Mouse (Mus musculus): Measurements from ENCODE around the gene Crat. TPM values are rescaled to one million over a fixed set of nuclear protein-coding genes. Genes with fewer than 3 reads are reported as not detected.

The Crat gene
- polyA plus RNA-seq, 1 experiment from 2014 or later = 25.9 TPM

GRCm38 (mm10) chr2:30356266-30356665 lies 59.3 kb downstream of the Crat start:
- WGBS = 35% methylated on average over 4 of the region's 4 CpGs

DNA sequence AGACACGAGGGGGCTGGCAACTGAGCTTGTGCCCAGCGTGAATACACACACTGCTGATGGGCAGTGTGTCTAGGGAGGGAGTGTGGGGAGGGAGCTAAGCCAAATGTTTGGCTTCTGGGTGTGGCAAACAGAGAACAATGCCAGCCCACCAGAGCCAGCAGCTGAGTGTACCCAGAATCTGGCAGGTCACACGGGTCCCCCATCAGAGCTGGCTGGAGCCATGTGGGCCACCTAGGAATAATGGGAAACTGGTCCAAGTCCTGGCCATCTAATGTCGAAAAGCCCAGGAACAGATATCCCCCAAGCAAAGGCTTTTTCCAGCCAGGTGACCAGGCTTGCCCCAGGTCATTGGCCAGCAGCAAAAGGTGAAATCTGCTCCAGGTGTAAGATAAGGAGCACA lies 59.8 kb downstream of the Crat start:
- Histone ChIP-seq H3K4me3 (ENCODE audit: low read length) (no peak overlapping the region), H3K4me1 (ENCODE audit: control insufficient read depth, insufficient read depth, low read length) (peaks cover 32% of the 10 kb centered on the region), H3K9me3 (ENCODE audit: control insufficient read depth, low read length) (no peaks in the 10 kb centered on the region), H3K4me2 (ENCODE audit: low read depth, low read length) (no peak overlapping the region), H3K27ac (ENCODE audit: low read length) (no peak overlapping the region), H3K27me3 (replicated peaks; ENCODE audit: control insufficient read depth, insufficient read depth, low read length) (no peaks in the 10 kb centered on the region), H3K9ac (ENCODE audit: low read depth, low read length) (0 out of 2 replicates have a peak overlapping the region, but pooled peaks have one; percentile 3), H3K36me3 (ENCODE audit: control insufficient read depth, insufficient read depth, low read length) (peaks cover 7% of the 10 kb centered on the region; the same call in 1 of the 2 replicates)
- ATAC-seq = no peak
- 46% methylated on average over 4 of the region's 4 CpGs for WGBS

More at GRCm38 (mm10) chr2:30356266-30356665, 59.3 kb downstream of the Crat start:
- H3K9ac ChIP-seq (ENCODE audit: low read depth, low read length) = no peak overlapping the region
- no peak overlapping the region for H3K27ac ChIP-seq (ENCODE audit: low read length)
- no peak for ATAC-seq
- H3K9me3 ChIP-seq (ENCODE audit: control insufficient read depth, low read length) = no peaks in the 10 kb centered on the region
- H3K36me3 ChIP-seq (ENCODE audit: control insufficient read depth, insufficient read depth, low read length) = peaks cover 7% of the 10 kb centered on the region; the same call in 1 of the 2 replicates
- no peak overlapping the region for H3K4me2 ChIP-seq (ENCODE audit: low read depth, low read length)
- H3K4me1 ChIP-seq (ENCODE audit: control insufficient read depth, insufficient read depth, low read length) = peaks cover 34% of the 10 kb centered on the region
- no peak overlapping the region for H3K4me3 ChIP-seq (ENCODE audit: low read length)
- no peaks in the 10 kb centered on the region for H3K27me3 ChIP-seq (replicated peaks; ENCODE audit: control insufficient read depth, insufficient read depth, low read length)

DNA sequence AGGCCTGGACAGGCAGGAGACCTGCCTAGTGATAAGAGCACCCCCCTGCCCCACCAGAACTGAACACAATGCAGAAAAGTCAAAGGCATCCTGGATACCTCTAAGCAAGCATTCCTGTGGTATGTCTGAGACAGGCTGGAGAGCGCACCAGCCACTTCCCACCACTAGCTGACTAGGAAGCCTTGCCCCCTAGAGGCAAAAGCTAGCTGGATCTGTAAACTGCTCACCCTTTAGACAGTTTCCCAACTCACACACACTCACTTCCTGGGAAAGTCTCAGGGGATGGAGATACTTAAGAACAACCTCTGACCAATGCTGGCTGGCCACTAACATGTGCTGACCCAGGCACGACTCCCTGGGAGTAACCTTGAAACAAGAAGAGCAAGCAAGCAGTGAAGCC lies 64.5 kb downstream of the Crat start:
- no peak overlapping the region for H3K9ac ChIP-seq (ENCODE audit: low read depth, low read length)
- no peak overlapping the region for H3K4me3 ChIP-seq (ENCODE audit: low read length)
- H3K27ac ChIP-seq (ENCODE audit: low read length) = no peak overlapping the region
- WGBS = 76% methylated on average over 2 of the region's 2 CpGs
- no peak for ATAC-seq
- H3K27me3 ChIP-seq (replicated peaks; ENCODE audit: control insufficient read depth, insufficient read depth, low read length) = no peaks in the 10 kb centered on the region
- H3K4me2 ChIP-seq (ENCODE audit: low read depth, low read length) = no peak overlapping the region
- peaks cover 11% of the 10 kb centered on the region; the same call in 1 of the 2 replicates for H3K36me3 ChIP-seq (ENCODE audit: control insufficient read depth, insufficient read depth, low read length)
- H3K4me1 ChIP-seq (ENCODE audit: control insufficient read depth, insufficient read depth, low read length) = peaks cover 5% of the 10 kb centered on the region; the same call in 1 of the 2 replicates
- H3K9me3 ChIP-seq (ENCODE audit: control insufficient read depth, low read length) = no peaks in the 10 kb centered on the region

Small RNA genes lying within 50 kb of the gene (microRNA-seq; reads per million reads assigned to microRNA genes)
- not detected for gene Gm47292

Other genes with a start within 250 kb of the Crat start
- 42.5 and 45.5 TPM in 2 replicates for gene Endog, start 244.3 kb downstream of the Crat start, polyA plus RNA-seq (2015; fragmentation: Nextera tagmentation; extraction: Ambion mirVana)
- gene Spout1, start 237.4 kb downstream of the Crat start, polyA plus RNA-seq (2015; fragmentation: Nextera tagmentation; extraction: Ambion mirVana) = 59.5 and 62.6 TPM in 2 replicates
- gene Kyat1, start 210.0 kb downstream of the Crat start, polyA plus RNA-seq (2015; fragmentation: Nextera tagmentation; extraction: Ambion mirVana) = 24.6 and 28.9 TPM in 2 replicates
- 37.4 and 40.1 TPM in 2 replicates for gene Lrrc8a, start 178.1 kb downstream of the Crat start, polyA plus RNA-seq (2015; fragmentation: Nextera tagmentation; extraction: Ambion mirVana)
- 0.11 and 0.24 TPM in 2 replicates for gene Gm28035, start 175.2 kb downstream of the Crat start, polyA plus RNA-seq (2015; fragmentation: Nextera tagmentation; extraction: Ambion mirVana)
- gene Phyhd1, start 149.6 kb downstream of the Crat start, polyA plus RNA-seq (2015; fragmentation: Nextera tagmentation; extraction: Ambion mirVana) = 10.5 and 10.8 TPM in 2 replicates
- not detected in 2 replicates for gene Gm28038, start 134.8 kb downstream of the Crat start, polyA plus RNA-seq (2015; fragmentation: Nextera tagmentation; extraction: Ambion mirVana)
- gene Dolk, start 129.5 kb downstream of the Crat start, polyA plus RNA-seq (2015; fragmentation: Nextera tagmentation; extraction: Ambion mirVana) = 38.3 and 41.2 TPM in 2 replicates
- 23.6 and 26.6 TPM in 2 replicates for gene Nup188, start 129.4 kb downstream of the Crat start, polyA plus RNA-seq (2015; fragmentation: Nextera tagmentation; extraction: Ambion mirVana)
- gene Sh3glb2, start 56.5 kb downstream of the Crat start, polyA plus RNA-seq (2015; fragmentation: Nextera tagmentation; extraction: Ambion mirVana) = 68.6 and 71.4 TPM in 2 replicates
- gene Miga2, start 51.6 kb downstream of the Crat start, polyA plus RNA-seq (2015; fragmentation: Nextera tagmentation; extraction: Ambion mirVana) = 23.1 and 24.7 TPM in 2 replicates
- 59.4 and 63.3 TPM in 2 replicates for gene Dolpp1, start 23.6 kb downstream of the Crat start, polyA plus RNA-seq (2015; fragmentation: Nextera tagmentation; extraction: Ambion mirVana)
- 120 and 132 TPM in 2 replicates for gene Ptpa, start 226 bp upstream of the Crat start, polyA plus RNA-seq (2015; fragmentation: Nextera tagmentation; extraction: Ambion mirVana)
- 0.61 and 0.75 TPM in 2 replicates for gene Ier5l, start 58.4 kb upstream of the Crat start, polyA plus RNA-seq (2015; fragmentation: Nextera tagmentation; extraction: Ambion mirVana)
- 0.58 and 0.99 TPM in 2 replicates for gene Cstad, start 179.2 kb upstream of the Crat start, polyA plus RNA-seq (2015; fragmentation: Nextera tagmentation; extraction: Ambion mirVana)

All from intestine, embryonic 16.5 days (tissue).